Mouse (Mus musculus) G1E (cell line): ENCODE measurements around the gene E330014E10Rik.
"Not testable (repeated sequence)": the region's sequence is repeated elsewhere in the genome, so short reads cannot be mapped to it uniquely, and the experiment has no call there.

Source experiments
- CTCF ChIP-seq: IDR thresholded peaks from 2 replicates; pipeline ENCODE4 v1.5.1; 2012; ENCODE audit warnings: low read depth, low read length, inconsistent platforms, mixed read lengths
- GATA1 ChIP-seq: IDR thresholded peaks from 2 replicates; pipeline ENCODE4 v1.6.1; 2012; ENCODE audit warnings: borderline replicate concordance, low read length, inconsistent platforms, mixed read lengths
- TAL1 ChIP-seq: conservative IDR thresholded peaks from 2 replicates; pipeline ENCODE4 v1.6.1; 2012; ENCODE audit warnings: low read depth, low read length, inconsistent platforms, mixed read lengths

GRCm38 (mm10) chr5:95741714-95742113 lies 34.1 kb upstream of the E330014E10Rik start, which contains the start of gene Gm7982:
- not testable (repeated sequence) for TF ChIP-seq CTCF, GATA1, TAL1
